Mouse (Mus musculus) heart, embryonic 15.5 days (tissue): Measurements from ENCODE around the gene Inafm1. TPM values are rescaled to one million over a fixed set of nuclear protein-coding genes. Genes with fewer than 3 reads are reported as not detected.

Experiments used
- ATAC-seq: fragments of 200-750 bp; cut with Nextera tagmentation; replicated peaks from 2 replicates; pipeline ENCODE4 v1.8.0; 2017; ENCODE audit warnings: low read depth, moderate TSS enrichment; ENCODE audit not compliant: insufficient number of reproducible peaks, insufficient read depth, low FRiP score
- H3K27ac ChIP-seq: fragments of 300-500 bp; sonication (generic); 2 replicates; pipeline ENCODE4 v1.5.1; 2015; ENCODE audit warnings: mild to moderate bottlenecking, inconsistent platforms
- H3K27me3 ChIP-seq: fragments of 300-500 bp; sonication (generic); 2 replicates; pipeline ENCODE4 v1.6.1; 2015; ENCODE audit warnings: inconsistent platforms
- H3K36me3 ChIP-seq: fragments of 300-500 bp; sonication (generic); 2 replicates; pipeline ENCODE4 v1.6.1; 2015; ENCODE audit warnings: mild to moderate bottlenecking, inconsistent platforms
- H3K4me1 ChIP-seq: fragments of 300-500 bp; sonication (generic); replicated peaks from 2 replicates; pipeline ENCODE4 v1.6.1; 2015; ENCODE audit warnings: inconsistent platforms
- H3K4me2 ChIP-seq: fragments of 300-500 bp; sonication (generic); 2 replicates; pipeline ENCODE4 v1.6.1; 2015; ENCODE audit warnings: inconsistent platforms, mild to moderate bottlenecking, moderate library complexity
- H3K4me3 ChIP-seq: fragments of 300-500 bp; sonication (generic); 2 replicates; pipeline ENCODE4 v1.5.1; 2015; ENCODE audit warnings: mild to moderate bottlenecking, inconsistent platforms
- H3K9ac ChIP-seq: fragments of 300-500 bp; sonication (generic); 2 replicates; pipeline ENCODE4 v1.6.1; 2015; ENCODE audit warnings: mild to moderate bottlenecking, inconsistent platforms
- H3K9me3 ChIP-seq: fragments of 300-500 bp; sonication (generic); replicated peaks from 2 replicates; pipeline ENCODE4 v1.6.1; 2016; ENCODE audit warnings: inconsistent platforms
- WGBS: fragments of 180-500 bp; shearing (Covaris S2); methylation state at CpG from one replicate; pipeline ENCODE4 v1.1.7; 2015; ENCODE audit warnings: mixed read lengths; 5-methylcytosine and 5-hydroxymethylcytosine counted together
- polyA plus RNA-seq: library from polyadenylated mRNA; unstranded; fragments of >200 nt; fragmentation: Nextera tagmentation; extraction: Ambion mirVana; gene quantifications from 2 replicates; pipeline ENCODE4 v1.2.1, GENCODE M21; 2015

The Inafm1 gene
- polyA plus RNA-seq, 1 experiment from 2014 or later, result 8.8 TPM

DNA sequence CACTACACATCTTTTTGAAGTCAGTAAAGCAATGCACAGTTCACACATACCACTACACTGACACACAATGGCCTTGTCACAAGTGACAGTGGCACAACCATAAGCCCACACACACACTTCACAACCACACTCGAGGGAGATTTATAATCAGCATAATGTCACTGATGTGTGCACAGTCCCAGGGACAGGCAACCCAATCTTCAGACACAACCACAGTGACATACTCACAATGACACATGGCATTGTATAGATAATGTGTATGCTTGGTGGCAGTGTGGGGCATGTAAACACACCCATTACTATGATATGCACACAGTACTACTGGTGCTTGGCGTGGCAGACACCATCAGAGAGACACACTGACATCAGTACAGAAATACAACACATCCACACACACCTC, 22.7 kb upstream of the Inafm1 start:
- Histone ChIP-seq H3K36me3 (no peaks in the 10 kb centered on the region), H3K27me3 (no peaks in the 10 kb centered on the region), H3K27ac (peak overlapping the region; percentile 80), H3K4me1 (peaks cover 36% of the 10 kb centered on the region), H3K9me3 (no peaks in the 10 kb centered on the region), H3K4me2 (peak overlapping the region; percentile 73), H3K4me3 (no peak overlapping the region), H3K9ac (no peak overlapping the region)
- 34% methylated on average over 2 of the region's 2 CpGs for WGBS
- ATAC-seq, result no peak

DNA sequence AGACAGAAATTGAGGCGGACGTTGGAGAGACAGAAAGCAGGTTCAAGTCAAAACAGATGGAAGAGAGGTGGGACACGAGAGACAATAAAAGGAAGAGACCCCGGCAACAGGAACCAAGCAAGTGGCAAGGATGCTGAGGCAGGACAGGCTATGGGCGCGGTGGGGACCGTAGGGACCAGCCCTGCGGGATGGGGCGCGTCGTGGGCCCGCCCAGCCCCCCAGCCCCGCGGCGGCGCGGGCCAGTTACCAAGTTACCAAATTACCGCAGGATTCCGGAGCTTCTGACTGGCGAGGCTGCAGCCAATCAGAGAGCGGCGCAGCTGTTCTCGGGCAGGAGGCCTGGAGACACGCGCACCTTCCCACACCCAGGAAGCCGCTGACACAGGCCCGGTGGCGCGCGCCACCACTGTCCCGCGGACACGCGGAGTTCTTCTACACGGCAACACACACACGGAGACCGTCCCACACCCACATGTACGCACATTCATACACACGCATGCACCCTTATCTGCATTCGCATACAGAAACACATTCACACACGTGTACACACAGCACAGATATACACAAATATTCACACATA, 22.0 kb upstream of the Inafm1 start:
- H3K36me3 ChIP-seq, result no peaks in the 10 kb centered on the region
- H3K9ac ChIP-seq, result peak overlapping the region; percentile 19
- H3K27ac ChIP-seq, result peak overlapping the region; percentile 80
- H3K27me3 ChIP-seq, result no peaks in the 10 kb centered on the region
- under 1% methylated on average over 41 of the region's 41 CpGs for WGBS
- peak overlapping the region; percentile 61 for H3K4me3 ChIP-seq
- H3K4me2 ChIP-seq, result peak overlapping the region; percentile 73
- peaks cover 36% of the 10 kb centered on the region for H3K4me1 ChIP-seq
- no peaks in the 10 kb centered on the region for H3K9me3 ChIP-seq
- ATAC-seq, result peak; percentile 63

- H3K27me3 ChIP-seq, result no peaks in the 10 kb centered on the region
- WGBS, result 0% methylated on average over 23 of the region's 23 CpGs
Observed at GRCm38 (mm10) chr7:16294837-16295236, 21.4 kb upstream of the Inafm1 start.

GRCm38 (mm10) chr7:16294346-16294745, 20.9 kb upstream of the Inafm1 start:
- 27% methylated on average over 4 of the region's 4 CpGs for WGBS
- Histone ChIP-seq H3K9ac (peak overlapping the region; percentile 19; the same call in 1 of the 2 replicates), H3K4me2 (peak overlapping the region; percentile 73), H3K27me3 (no peaks in the 10 kb centered on the region), H3K36me3 (no peaks in the 10 kb centered on the region), H3K4me3 (peak overlapping the region; percentile 61), H3K27ac (peak overlapping the region; percentile 80), H3K9me3 (no peaks in the 10 kb centered on the region), H3K4me1 (peaks cover 28% of the 10 kb centered on the region)
- no peak for ATAC-seq

More at GRCm38 (mm10) chr7:16294837-16295236, 21.4 kb upstream of the Inafm1 start:
- H3K36me3 ChIP-seq, result no peaks in the 10 kb centered on the region
- peak; percentile 82 for ATAC-seq
- no peaks in the 10 kb centered on the region for H3K9me3 ChIP-seq
- H3K4me3 ChIP-seq, result peak overlapping the region; percentile 61
- H3K4me1 ChIP-seq, result peaks cover 32% of the 10 kb centered on the region
- peak overlapping the region; percentile 73 for H3K4me2 ChIP-seq
- H3K9ac ChIP-seq, result peak overlapping the region; percentile 19
- peak overlapping the region; percentile 80 for H3K27ac ChIP-seq

GRCm38 (mm10) chr7:16287791-16288190, 14.4 kb upstream of the Inafm1 start:
- WGBS, result 64% methylated on average over 1 of the region's 1 CpGs
- Histone ChIP-seq H3K4me2 (no peak overlapping the region), H3K36me3 (peaks cover 13% of the 10 kb centered on the region; the same call in 1 of the 2 replicates), H3K4me3 (no peak overlapping the region), H3K9me3 (no peaks in the 10 kb centered on the region), H3K4me1 (peaks cover 15% of the 10 kb centered on the region), H3K27ac (no peak overlapping the region), H3K9ac (no peak overlapping the region), H3K27me3 (no peaks in the 10 kb centered on the region)
- ATAC-seq, result no peak

DNA sequence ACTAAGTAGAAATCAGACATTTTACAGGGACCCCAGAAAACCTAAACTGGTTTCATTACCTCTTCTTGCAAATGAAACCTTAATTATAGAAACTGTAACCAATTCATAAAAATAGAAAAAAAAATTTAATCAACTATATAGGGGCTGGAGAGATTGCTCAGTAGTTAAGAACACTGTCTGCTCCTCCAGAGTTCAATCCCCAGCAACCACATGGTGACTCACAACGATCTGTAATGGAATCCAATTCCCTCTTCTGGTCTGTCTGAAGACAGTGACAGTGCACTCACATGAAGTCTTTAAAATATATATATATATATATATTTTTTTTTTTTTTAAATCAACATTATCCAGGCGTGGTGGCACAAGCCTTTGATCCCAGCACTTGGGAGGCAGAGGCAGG, 13.6 kb upstream of the Inafm1 start:
- 82% methylated on average over 2 of the region's 2 CpGs for WGBS

DNA sequence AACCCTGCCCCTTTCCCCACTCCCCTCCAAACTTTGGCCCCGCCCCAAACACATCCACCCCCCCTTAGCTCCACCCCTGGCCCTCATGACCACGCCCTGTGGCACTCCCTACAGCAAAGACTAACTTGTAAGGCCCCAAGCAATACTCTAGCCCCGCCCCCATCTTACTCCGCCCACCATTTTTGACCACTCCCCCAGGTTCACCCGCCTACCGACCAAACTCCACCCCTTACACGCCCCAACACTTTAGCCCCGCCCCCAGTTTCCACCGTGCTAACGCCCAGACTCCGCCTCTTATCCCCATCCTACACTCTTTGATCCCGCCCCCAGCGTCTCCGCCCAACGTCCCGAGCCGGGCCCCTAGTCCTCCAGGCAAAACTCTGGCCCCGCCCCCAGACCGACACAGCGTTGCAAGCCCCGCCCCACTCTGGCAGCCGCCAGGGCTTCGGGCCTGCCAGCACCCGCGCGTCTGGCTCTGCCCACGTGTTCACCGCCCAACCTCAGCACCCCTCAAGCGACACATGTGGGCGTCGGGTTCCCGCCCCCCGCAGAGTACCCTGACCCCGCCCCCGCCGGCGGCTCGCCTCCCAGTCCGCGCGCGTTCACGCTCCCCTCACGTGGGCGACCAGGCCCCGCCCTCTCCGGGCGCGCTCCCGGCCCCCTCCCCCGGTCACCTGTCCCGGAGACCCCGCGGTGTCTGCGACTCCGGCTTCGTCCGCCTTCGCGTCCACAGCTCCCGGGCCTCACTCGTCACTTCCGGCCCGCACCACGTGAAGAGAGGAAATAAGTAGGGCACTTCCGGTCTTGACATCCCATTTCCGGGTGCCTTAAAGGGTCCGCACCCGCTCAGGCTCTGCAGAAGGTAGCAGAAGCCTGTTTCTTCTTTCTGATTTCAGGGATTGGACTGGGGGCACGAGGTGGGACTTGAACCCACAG, 12.9 kb upstream of the Inafm1 start, which contains the start of gene Ccdc9:
Gene Ccdc9 (minus strand): TSS at position 770 of the 936 bp plus-strand sequence.
- peak within 1 kb of the TSS; percentile 98 for H3K27ac ChIP-seq
- H3K4me1 ChIP-seq, result peaks cover 15% of the 10 kb centered on the region
- peak within 1 kb of the TSS; percentile 76 for H3K9ac ChIP-seq
- under 1% methylated on average over 70 of the region's 70 CpGs for WGBS
- H3K27me3 ChIP-seq, result no peaks in the 10 kb centered on the region
- H3K4me3 ChIP-seq, result peak within 1 kb of the TSS; percentile 87
- ATAC-seq, result peak; percentile 90
- no peaks in the 10 kb centered on the region for H3K9me3 ChIP-seq
- peaks cover 28% of the 10 kb centered on the region for H3K36me3 ChIP-seq
- H3K4me2 ChIP-seq, result peak within 1 kb of the TSS; percentile 75

More for the DNA sequence above, 13.6 kb upstream of the Inafm1 start:
- ATAC-seq, result no peak
- Histone ChIP-seq H3K4me3 (peak overlapping the region; percentile 87), H3K9ac (peak overlapping the region; percentile 76), H3K9me3 (no peaks in the 10 kb centered on the region), H3K4me1 (peaks cover 15% of the 10 kb centered on the region), H3K27ac (peak overlapping the region; percentile 98), H3K4me2 (peak overlapping the region; percentile 75), H3K36me3 (peaks cover 20% of the 10 kb centered on the region; the same call in 1 of the 2 replicates), H3K27me3 (no peaks in the 10 kb centered on the region)

DNA sequence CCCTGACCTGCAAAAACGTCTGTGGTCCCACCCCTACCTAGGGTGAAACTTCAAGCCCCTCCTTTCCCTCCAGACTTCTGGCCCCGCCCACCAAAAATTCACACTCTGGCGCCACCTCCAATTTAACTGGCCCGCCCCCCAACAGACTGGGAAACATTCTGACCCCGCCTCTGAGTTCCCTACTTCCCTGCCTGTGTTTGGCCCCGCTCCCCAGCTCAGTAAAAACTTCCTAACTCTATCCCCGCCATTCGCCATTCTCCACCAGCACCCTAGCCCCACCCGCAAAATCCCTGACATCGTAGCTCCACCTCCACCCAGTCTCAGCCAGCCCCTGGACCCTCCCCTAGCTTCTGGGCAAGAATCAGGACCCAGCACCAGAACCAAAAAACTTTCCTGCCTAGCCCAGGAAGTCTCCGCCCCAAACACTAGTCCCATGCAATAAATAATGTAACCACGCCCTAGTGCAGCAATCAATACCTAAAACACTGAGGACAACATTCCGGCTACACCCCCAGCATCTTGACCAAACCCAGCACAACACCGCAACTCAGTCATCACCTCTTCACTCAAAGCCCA, 12.1 kb upstream of the Inafm1 start:
- peak overlapping the region; percentile 98 for H3K27ac ChIP-seq
- H3K4me1 ChIP-seq, result peaks cover 15% of the 10 kb centered on the region
- H3K4me2 ChIP-seq, result peak overlapping the region; percentile 75
- ATAC-seq, result peak; percentile 47
- peaks cover 34% of the 10 kb centered on the region for H3K36me3 ChIP-seq
- 3% methylated on average over 14 of the region's 14 CpGs for WGBS
- H3K9ac ChIP-seq, result no peak overlapping the region
- H3K9me3 ChIP-seq, result no peaks in the 10 kb centered on the region
- no peaks in the 10 kb centered on the region for H3K27me3 ChIP-seq
- H3K4me3 ChIP-seq, result peak overlapping the region; percentile 87

DNA sequence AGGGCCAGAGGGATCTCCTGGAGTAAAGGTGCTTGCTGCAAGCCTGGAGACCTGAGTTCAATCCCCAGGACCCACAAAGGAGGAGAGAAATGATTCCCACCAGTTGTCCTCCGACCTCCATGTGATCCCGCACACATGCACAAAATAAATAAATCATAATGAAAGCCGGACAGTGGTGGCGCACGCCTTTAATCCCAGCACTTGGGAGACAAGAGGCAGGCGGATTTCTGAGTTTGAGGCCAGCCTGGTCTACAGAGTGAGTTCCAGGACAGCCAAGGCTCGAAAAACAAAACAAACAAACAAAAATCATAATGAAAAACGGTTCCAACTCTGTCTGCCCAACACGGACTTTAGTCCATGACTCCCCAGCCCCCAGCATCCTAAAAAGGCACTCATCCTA, 11.5 kb upstream of the Inafm1 start:
- Histone ChIP-seq H3K27ac (peak overlapping the region; percentile 98), H3K36me3 (peaks cover 40% of the 10 kb centered on the region), H3K4me2 (peak overlapping the region; percentile 75), H3K9me3 (no peaks in the 10 kb centered on the region), H3K27me3 (no peaks in the 10 kb centered on the region), H3K4me3 (peak overlapping the region; percentile 87), H3K9ac (no peak overlapping the region), H3K4me1 (peaks cover 15% of the 10 kb centered on the region)
- 65% methylated on average over 9 of the region's 9 CpGs for WGBS
- ATAC-seq, result no peak

GRCm38 (mm10) chr7:16284001-16284400, 10.6 kb upstream of the Inafm1 start:
- WGBS, result 92% methylated on average over 8 of the region's 8 CpGs
- no peak for ATAC-seq
- Histone ChIP-seq H3K9me3 (no peaks in the 10 kb centered on the region), H3K27ac (no peak overlapping the region), H3K36me3 (peaks cover 46% of the 10 kb centered on the region), H3K4me3 (no peak overlapping the region), H3K27me3 (no peaks in the 10 kb centered on the region), H3K4me2 (no peak overlapping the region), H3K9ac (no peak overlapping the region), H3K4me1 (peaks cover 15% of the 10 kb centered on the region)

GRCm38 (mm10) chr7:16282334-16282733, 8.9 kb upstream of the Inafm1 start:
- ATAC-seq, result no peak
- Histone ChIP-seq H3K9me3 (no peaks in the 10 kb centered on the region), H3K9ac (no peak overlapping the region), H3K4me1 (peaks cover 15% of the 10 kb centered on the region), H3K4me2 (no peak overlapping the region), H3K4me3 (no peak overlapping the region), H3K36me3 (peaks cover 55% of the 10 kb centered on the region), H3K27ac (no peak overlapping the region), H3K27me3 (no peaks in the 10 kb centered on the region)
- WGBS, result 84% methylated on average over 13 of the region's 13 CpGs
